Mouse (Mus musculus) brain, embryonic 14.5 days (tissue): ENCODE results near the gene Micu1.

ENCODE experiments used
- CTCF ChIP-seq: fragments of 200-500 bp; IDR thresholded peaks from 2 replicates; pipeline ENCODE4 v1.5.1; 2012; ENCODE audit warnings: inconsistent platforms, mild to moderate bottlenecking, moderate library complexity, borderline replicate concordance; ENCODE audit not compliant: insufficient read depth, insufficient read length; ENCODE audit errors: extremely low read depth
- POLR2A ChIP-seq: fragments of 200-500 bp; IDR thresholded peaks from 2 replicates; pipeline ENCODE4 v1.6.1; 2012; ENCODE audit warnings: mild to moderate bottlenecking, inconsistent platforms, borderline replicate concordance; ENCODE audit not compliant: poor library complexity, insufficient read depth, insufficient read length, severe bottlenecking; ENCODE audit errors: extremely low read depth

DNA sequence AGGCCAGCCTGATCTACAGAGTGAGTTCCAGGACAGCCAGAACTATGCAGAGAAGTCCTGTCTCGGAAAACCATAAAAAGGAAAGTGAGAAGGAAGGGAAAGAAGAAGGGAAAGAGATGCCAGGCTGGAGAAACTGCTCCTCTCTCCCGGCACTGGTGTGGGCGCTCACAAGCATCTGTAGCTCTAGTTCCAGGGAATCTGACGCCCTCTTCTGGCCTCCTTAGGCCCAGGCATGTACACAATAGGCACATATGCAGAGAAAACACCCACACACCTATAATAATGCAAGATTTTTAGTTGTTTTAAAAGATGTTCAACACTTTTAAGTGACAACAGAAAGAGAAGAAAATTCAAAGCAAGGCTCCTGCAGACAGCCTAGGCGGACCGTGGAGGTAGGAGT is 144.1 kb downstream of the Micu1 start:
- TF ChIP-seq POLR2A: no peak
- no peak for TF ChIP-seq CTCF
